23 mouse cellular contexts compared by ENCODE assay signal in the genomic region with DNA sequence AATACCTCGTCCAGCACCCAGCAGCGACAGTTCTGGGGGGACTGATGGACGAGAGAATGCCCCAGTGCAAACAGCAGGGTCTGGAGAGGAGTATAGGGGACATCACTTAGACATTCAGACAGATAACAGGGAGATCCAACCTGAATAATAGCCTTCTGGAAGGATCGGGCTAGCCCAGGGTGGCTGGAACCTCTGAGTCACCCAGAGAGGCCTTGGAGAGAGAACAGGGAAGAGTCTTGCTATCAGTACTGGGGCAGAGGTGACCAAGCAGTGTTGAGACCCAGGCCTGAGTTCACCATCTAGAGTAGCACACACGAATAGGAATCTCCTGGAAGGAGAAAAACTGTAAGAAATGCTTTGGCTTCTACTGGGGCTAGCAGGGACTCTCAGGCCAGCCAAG. TPM values are rescaled to one million over a fixed set of nuclear protein-coding genes. Genes with fewer than 3 reads are reported as not detected.
DNase-seq lines count a peak whose midpoint lies in the region; ATAC-seq lines count a peak whose summit lies in the region.
"Had no signal": no experiment of that assay in that cellular context is flagged by ENCODE, and none has a peak within 500 bp of the region (broad histone marks: within the 10 kb centered on the region; RNA-seq: fewer than 3 reads in every experiment).

No protein-coding gene starts in this region.

- WGBS in kidney, embryonic 16.5 days, result 84% methylated on average over 5 of the region's 5 CpGs
- WGBS in neural tube, embryonic 14.5 days, result 82% methylated on average over 5 of the region's 5 CpGs

- H3K9me3 ChIP-seq in kidney, embryonic 16.5 days (ENCODE audit: low read length), result no peaks in the 10 kb centered on the region
- no peaks in the 10 kb centered on the region for H3K9me3 ChIP-seq in neural tube, embryonic 14.5 days (ENCODE audit: control insufficient read depth, low read length)
- H3K9me3 ChIP-seq: embryonic facial prominence, embryonic 13.5 days; forebrain, embryonic 13.5 days; heart, embryonic 13.5 days; hindbrain, embryonic 13.5 days had no signal

- no peak overlapping the region for H3K4me2 ChIP-seq in kidney, embryonic 16.5 days (replicated peaks; ENCODE audit: low read depth, low read length)
- no peak overlapping the region; the same call in 1 of the 2 replicates for H3K4me2 ChIP-seq in neural tube, embryonic 14.5 days (ENCODE audit: low read depth, low read length)
- H3K4me2 ChIP-seq: embryonic facial prominence, embryonic 13.5 days; forebrain, embryonic 13.5 days; heart, embryonic 13.5 days; hindbrain, embryonic 13.5 days had no signal

- peak overlapping the region; percentile 16; the same call in 1 of the 2 replicates for H3K27ac ChIP-seq in kidney, embryonic 16.5 days (ENCODE audit: low read length)
- peak overlapping the region; percentile 16; the same call in 1 of the 2 replicates for H3K27ac ChIP-seq in neural tube, embryonic 14.5 days (ENCODE audit: low read depth, low read length)
- H3K27ac ChIP-seq: embryonic facial prominence, embryonic 13.5 days; forebrain, embryonic 13.5 days; gastrocnemius, adult 2 months; heart, embryonic 13.5 days; hindbrain, embryonic 13.5 days; hindbrain, postnatal 0 days had no signal

- H3K36me3 ChIP-seq in kidney, embryonic 16.5 days (ENCODE audit: insufficient read depth, low read length), result no peaks in the 10 kb centered on the region
- no peaks in the 10 kb centered on the region for H3K36me3 ChIP-seq in neural tube, embryonic 14.5 days (ENCODE audit: control insufficient read depth, insufficient read depth, low read length)
- H3K36me3 ChIP-seq: embryonic facial prominence, embryonic 13.5 days; heart, embryonic 13.5 days; hindbrain, embryonic 13.5 days had no signal

- no peaks in the 10 kb centered on the region for H3K27me3 ChIP-seq in kidney, embryonic 16.5 days (ENCODE audit: insufficient read depth, low read length)
- no peaks in the 10 kb centered on the region for H3K27me3 ChIP-seq in neural tube, embryonic 14.5 days (ENCODE audit: control insufficient read depth, insufficient read depth, low read length)
- H3K27me3 ChIP-seq: CH12.LX; embryonic facial prominence, embryonic 13.5 days; forebrain, embryonic 13.5 days; heart, embryonic 13.5 days; hindbrain, embryonic 13.5 days; Patski had no signal

- no peak overlapping the region for H3K9ac ChIP-seq in kidney, embryonic 16.5 days (replicated peaks; ENCODE audit: low read length)
- no peak overlapping the region for H3K9ac ChIP-seq in neural tube, embryonic 14.5 days (replicated peaks; ENCODE audit: low read depth, low read length)
- H3K9ac ChIP-seq: embryonic facial prominence, embryonic 13.5 days; forebrain, embryonic 13.5 days; forebrain, postnatal 0 days; heart, embryonic 13.5 days; hindbrain, embryonic 13.5 days had no signal

- DNase-seq in kidney, adult 8-10 months, result no peak
- DNase-seq in adrenal gland, adult 2 months, result peak; percentile 78
- peak; percentile 53 for DNase-seq in adrenal gland, postnatal 10 days
- no peak for DNase-seq in adipocyte (ENCODE audit: low spot score)
- DNase-seq in frontal cortex, postnatal 36 days (ENCODE audit: low spot score in 2 of 2), result no peak
- DNase-seq: cerebellum, adult 18-20 months; cerebellum, adult 9-11 months; cerebellum, postnatal 36 days; forebrain, postnatal 0 days; gastrocnemius, adult 2 months; gastrocnemius, postnatal 36 days; heart, adult 11 months; heart, postnatal 36 days had no signal

- peaks cover 38% of the 10 kb centered on the region for H3K4me1 ChIP-seq in kidney, embryonic 16.5 days (ENCODE audit: insufficient read depth, low read length)
- H3K4me1 ChIP-seq in neural tube, embryonic 14.5 days (ENCODE audit: control insufficient read depth, insufficient read depth, low read length), result peaks cover 34% of the 10 kb centered on the region
- H3K4me1 ChIP-seq: heart, embryonic 13.5 days had no signal

- ATAC-seq in kidney, embryonic 16.5 days (ENCODE audit: low FRiP score, low TSS enrichment), result no peak
- ATAC-seq in neural tube, embryonic 14.5 days (ENCODE audit: low read depth), result no peak
- ATAC-seq: activated CD4-positive, CD25-positive, alpha-beta regulatory T cell, adult 4 months; forebrain, embryonic 13.5 days; forebrain, postnatal 0 days; hindbrain, postnatal 0 days; Patski had no signal

- no peak overlapping the region for H3K4me3 ChIP-seq in kidney, embryonic 16.5 days (ENCODE audit: low read length)
- no peak overlapping the region for H3K4me3 ChIP-seq in neural tube, embryonic 14.5 days (ENCODE audit: low read depth, low read length)
- H3K4me3 ChIP-seq: embryonic facial prominence, embryonic 13.5 days; forebrain, embryonic 13.5 days; gastrocnemius, adult 2 months; heart, embryonic 13.5 days; hindbrain, embryonic 13.5 days had no signal

RNA-seq across cellular contexts. Expression of a gene that starts 9.3 kb away (rescaled TPM):
- 45.6 and 50.7 TPM in 2 replicates for polyA plus RNA-seq in kidney, embryonic 16.5 days (2015; fragmentation: Nextera tagmentation; extraction: Ambion mirVana)
- total RNA-seq in adrenal gland, adult 2 months (2021), result 10 to 100 TPM in 1 of 2 experiments, 1 to 10 TPM in 1; 7.5 to 10.6 TPM
- 8.1 and 9.6 TPM in 2 replicates for polyA plus RNA-seq in adrenal gland, adult 2 months (2012; rRNA removed)
- 10 to 100 TPM; 11.7 to 13.5 TPM for total RNA-seq in adrenal gland, postnatal 10 days (2021)
- 16.4 and 22.0 TPM in 2 replicates for polyA plus RNA-seq in neural tube, embryonic 14.5 days (2014; fragmentation: Nextera tagmentation; extraction: Ambion mirVana)
- total RNA-seq: CH12.LX had no signal
- polyA plus RNA-seq: activated CD4-positive, CD25-positive, alpha-beta regulatory T cell, adult 4 months had no signal

Comparison
In these comparisons a context has a peak if more than half of its experiments do, and no peak if none do; other contexts are left out.
1. DNase-seq: peak in adrenal gland, adult 2 months (single experiment) and adrenal gland, postnatal 10 days (single experiment); none in kidney, adult 8-10 months (0 of 2), adipocyte (single experiment) and frontal cortex, postnatal 36 days (0 of 2).